Mouse (Mus musculus) WW6 (cell line): Measurements from ENCODE around the gene Gm7324.
"Not testable (repeated sequence)": the region's sequence is repeated elsewhere in the genome, so short reads cannot be mapped to it uniquely, and the experiment has no call there.

Experiments
- DNase-seq: peaks from one replicate; pipeline ENCODE4 v3.0.0-alpha.2; 2013; ENCODE audit warnings: low read depth, low spot score

Gm7324 gene

DNA sequence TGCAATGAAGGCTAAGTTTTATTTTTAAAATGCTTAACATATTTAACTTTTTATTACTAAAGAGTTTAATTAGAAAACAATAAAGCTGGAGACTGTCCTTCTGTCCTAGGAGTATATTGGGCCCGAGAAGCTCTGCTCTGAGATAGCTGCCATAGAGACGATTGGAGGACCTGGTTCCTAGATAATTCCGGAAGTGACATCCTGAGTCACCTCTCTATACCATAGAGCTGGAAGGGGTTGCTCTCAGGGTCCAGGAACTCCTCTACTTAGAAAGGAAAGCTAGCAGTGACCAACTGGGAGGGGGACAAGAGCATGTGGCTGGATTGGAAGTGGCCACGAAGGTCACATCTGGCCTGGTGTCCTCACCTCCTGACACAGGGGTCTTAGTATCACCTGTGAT, at the start of gene Gm7324:
TSS of gene Gm7324 (plus strand) at position 208 of the 400 bp plus-strand sequence.
- DNase-seq, result not testable (repeated sequence)

GRCm38 (mm10) chr14:43677099-43677498, 20.5 kb upstream of the Gm7324 start, which contains the start of gene Gm8165:
Gene Gm8165, minus strand, starts transcription at chr14:43677199.
- DNase-seq, result not testable (repeated sequence)

- not testable (repeated sequence) for DNase-seq
These were observed 29.8 kb downstream of the Gm7324 start, which contains the start of gene Gm16506 for GRCm38 (mm10) chr14:43727385-43727784. Gene Gm16506, minus strand, starts transcription at chr14:43727485.

- not testable (repeated sequence) for DNase-seq
These were observed 49.9 kb downstream of the Gm7324 start, which contains the start of gene Gm6526 for GRCm38 (mm10) chr14:43747566-43747965. Gene Gm6526, plus strand, starts transcription at chr14:43747866.
